Mouse (Mus musculus) common myeloid progenitor, adult 5-6 weeks (primary cell): ENCODE results near the gene Mindy4. TPM values are rescaled to one million over a fixed set of nuclear protein-coding genes. Genes with fewer than 3 reads are reported as not detected.
"Not testable (repeated sequence)": the region's sequence is repeated elsewhere in the genome, so short reads cannot be mapped to it uniquely, and the experiment has no call there.

Source experiments
- ATAC-seq: replicated peaks from 2 replicates; pipeline ENCODE4 v1.8.0; 2016; ENCODE audit warnings: low read depth, mild to moderate bottlenecking, moderate TSS enrichment, inconsistent platforms; ENCODE audit not compliant: poor library complexity, severe bottlenecking
- total RNA-seq: library from RNA; stranded (forward); fragments of 200-1000, 187-1606 nt; gene quantifications from 2 replicates; pipeline ENCODE4 v1.2.3, GENCODE M21; 2017

The Mindy4 gene
- 8.0 and 11.5 TPM in 2 replicates for total RNA-seq

GRCm38 (mm10) chr6:55202913-55203910, at the start of gene Mindy4:
Gene Mindy4, plus strand, starts transcription at chr6:55203383.
- peak; percentile 95 for ATAC-seq

GRCm38 (mm10) chr6:55159256-55159655, 43.9 kb upstream of the Mindy4 start:
- ATAC-seq = no peak

GRCm38 (mm10) chr6:55161311-55161761, 41.8 kb upstream of the Mindy4 start:
- ATAC-seq = no peak

- ATAC-seq = no peak
These were observed 40.1 kb upstream of the Mindy4 start for GRCm38 (mm10) chr6:55163046-55163584.

- peak; percentile 86 for ATAC-seq
These were observed 36.3 kb upstream of the Mindy4 start for GRCm38 (mm10) chr6:55166777-55167463.

GRCm38 (mm10) chr6:55169818-55170217, 33.4 kb upstream of the Mindy4 start:
- ATAC-seq = no peak

- ATAC-seq = no peak
These were observed 31.5 kb upstream of the Mindy4 start for GRCm38 (mm10) chr6:55171638-55172037.

- no peak for ATAC-seq
These were observed 30.0 kb upstream of the Mindy4 start for GRCm38 (mm10) chr6:55173171-55173570.

GRCm38 (mm10) chr6:55173941-55174349, 29.2 kb upstream of the Mindy4 start:
- ATAC-seq = no peak

GRCm38 (mm10) chr6:55174741-55175181, 28.4 kb upstream of the Mindy4 start, which contains the start of gene Inmt:
Gene Inmt, minus strand, starts transcription at chr6:55175043.
- ATAC-seq = no peak

GRCm38 (mm10) chr6:55175456-55175855, 27.7 kb upstream of the Mindy4 start:
- ATAC-seq = no peak

- no peak for ATAC-seq
These were observed 27.3 kb upstream of the Mindy4 start for GRCm38 (mm10) chr6:55175892-55176291.

GRCm38 (mm10) chr6:55177060-55177732, 26.0 kb upstream of the Mindy4 start:
- ATAC-seq = 0 out of 2 replicates have a peak, but pooled peaks have one; percentile 58

- ATAC-seq = no peak
These were observed 23.6 kb upstream of the Mindy4 start for GRCm38 (mm10) chr6:55179560-55179959.

GRCm38 (mm10) chr6:55182655-55183430, 20.3 kb upstream of the Mindy4 start:
- no peak for ATAC-seq

GRCm38 (mm10) chr6:55187827-55188226, 15.4 kb upstream of the Mindy4 start:
- not testable (repeated sequence) for ATAC-seq

GRCm38 (mm10) chr6:55189406-55189805, 13.8 kb upstream of the Mindy4 start:
- ATAC-seq = no peak

- ATAC-seq = no peak
These were observed 11.6 kb upstream of the Mindy4 start for GRCm38 (mm10) chr6:55191537-55191936.

- ATAC-seq = no peak
These were observed 10.0 kb upstream of the Mindy4 start for GRCm38 (mm10) chr6:55193171-55193570.
